Mouse (Mus musculus): ENCODE results near the gene Gsk3b.
A peak's percentile ranks its signal among the peaks of the same experiment; 100 is the strongest.
"Not testable (repeated sequence)": the region's sequence is repeated elsewhere in the genome, so short reads cannot be mapped to it uniquely, and the experiment has no call there.

Gsk3b gene

GRCm38 (mm10) chr16:38184657-38185269 lies 96.0 kb downstream of the Gsk3b start:
- DNase-seq (ENCODE audit: inconsistent ontology term): no peak

- DNase-seq (ENCODE audit: inconsistent ontology term): no peak
Observed at GRCm38 (mm10) chr16:38189952-38190351, 101.2 kb downstream of the Gsk3b start.

GRCm38 (mm10) chr16:38190531-38190930 lies 101.7 kb downstream of the Gsk3b start:
- no peak for DNase-seq (ENCODE audit: inconsistent ontology term)

- DNase-seq (ENCODE audit: inconsistent ontology term): no peak
Observed at GRCm38 (mm10) chr16:38191460-38191859, 102.7 kb downstream of the Gsk3b start.

GRCm38 (mm10) chr16:38192640-38193039 lies 103.8 kb downstream of the Gsk3b start:
- DNase-seq (ENCODE audit: inconsistent ontology term): no peak

- DNase-seq (ENCODE audit: inconsistent ontology term): peak; percentile 36
Observed at GRCm38 (mm10) chr16:38197299-38197698, 108.5 kb downstream of the Gsk3b start.

GRCm38 (mm10) chr16:38205272-38205671 lies 116.5 kb downstream of the Gsk3b start:
- no peak for DNase-seq (ENCODE audit: inconsistent ontology term)

GRCm38 (mm10) chr16:38222491-38222890 lies 133.7 kb downstream of the Gsk3b start:
- DNase-seq (ENCODE audit: inconsistent ontology term): not testable (repeated sequence)

GRCm38 (mm10) chr16:38236936-38237585 lies 148.3 kb downstream of the Gsk3b start:
- DNase-seq (ENCODE audit: inconsistent ontology term): no peak

GRCm38 (mm10) chr16:38239729-38240128 lies 150.9 kb downstream of the Gsk3b start:
- no peak for DNase-seq (ENCODE audit: inconsistent ontology term)

GRCm38 (mm10) chr16:38240167-38240566 lies 151.4 kb downstream of the Gsk3b start:
- no peak for DNase-seq (ENCODE audit: inconsistent ontology term)

- no peak for DNase-seq (ENCODE audit: inconsistent ontology term)
Observed at GRCm38 (mm10) chr16:38244111-38244510, 155.3 kb downstream of the Gsk3b start.

GRCm38 (mm10) chr16:38245379-38245778 lies 156.6 kb downstream of the Gsk3b start:
- DNase-seq (ENCODE audit: inconsistent ontology term): no peak

- peak; percentile 38 for DNase-seq (ENCODE audit: inconsistent ontology term)
Observed at GRCm38 (mm10) chr16:38245849-38246585, 157.2 kb downstream of the Gsk3b start.

GRCm38 (mm10) chr16:38248331-38248961 lies 159.6 kb downstream of the Gsk3b start:
- DNase-seq (ENCODE audit: inconsistent ontology term): peak; percentile 9

- DNase-seq (ENCODE audit: inconsistent ontology term): no peak
Observed at GRCm38 (mm10) chr16:38250467-38250866, 161.7 kb downstream of the Gsk3b start.

- DNase-seq (ENCODE audit: inconsistent ontology term): no peak
Observed at GRCm38 (mm10) chr16:38254001-38254400, 165.2 kb downstream of the Gsk3b start.

- no peak for DNase-seq (ENCODE audit: inconsistent ontology term)
Observed at GRCm38 (mm10) chr16:38255107-38255506, 166.3 kb downstream of the Gsk3b start.

- DNase-seq (ENCODE audit: inconsistent ontology term): no peak
Observed at GRCm38 (mm10) chr16:38255927-38256326, 167.1 kb downstream of the Gsk3b start.

- no peak for DNase-seq (ENCODE audit: inconsistent ontology term)
Observed at GRCm38 (mm10) chr16:38271601-38272000, 182.8 kb downstream of the Gsk3b start.

GRCm38 (mm10) chr16:38272483-38272882 lies 183.7 kb downstream of the Gsk3b start:
- DNase-seq (ENCODE audit: inconsistent ontology term): no peak

- DNase-seq (ENCODE audit: inconsistent ontology term): no peak
Observed at GRCm38 (mm10) chr16:38274737-38275136, 185.9 kb downstream of the Gsk3b start.

Data from Muller cell, postnatal 12 days (primary cell).